Comparison of ENCODE assay signal across 10 mouse cellular contexts in genomic region chr3:57277453-57277852, GRCm38 (mm10). TPM values are rescaled to one million over a fixed set of nuclear protein-coding genes. Genes with fewer than 3 reads are reported as not detected.
A peak's percentile ranks its signal among the peaks of the same experiment; 100 is the strongest.
DNase-seq lines count a peak whose midpoint lies in the region; ATAC-seq and TF ChIP-seq lines count a peak whose summit lies in the region.
"Had no signal": no experiment of that assay in that cellular context is flagged by ENCODE, and none has a peak within 500 bp of the region (broad histone marks: within the 10 kb centered on the region; RNA-seq: fewer than 3 reads in every experiment).

No protein-coding gene starts in this region.

- H3K4me2 ChIP-seq in kidney, embryonic 15.5 days = no peak overlapping the region
- H3K4me2 ChIP-seq in kidney, embryonic 14.5 days (replicated peaks; ENCODE audit: low read depth, low read length) = no peak overlapping the region
- H3K4me2 ChIP-seq in myocyte (ENCODE audit: low read depth) = peak overlapping the region; percentile 58
- H3K4me2 ChIP-seq: embryonic facial prominence, embryonic 12.5 days; midbrain, embryonic 12.5 days had no signal

- no peaks in the 10 kb centered on the region for H3K4me1 ChIP-seq in kidney, embryonic 15.5 days
- no peaks in the 10 kb centered on the region for H3K4me1 ChIP-seq in kidney, embryonic 14.5 days (ENCODE audit: control insufficient read depth, insufficient read depth, low read length)
- H3K4me1 ChIP-seq: embryonic facial prominence, embryonic 12.5 days; midbrain, embryonic 12.5 days had no signal

- H3K36me3 ChIP-seq in kidney, embryonic 15.5 days = no peaks in the 10 kb centered on the region
- no peaks in the 10 kb centered on the region for H3K36me3 ChIP-seq in kidney, embryonic 14.5 days (ENCODE audit: control insufficient read depth, insufficient read depth, low read length)
- no peaks in the 10 kb centered on the region for H3K36me3 ChIP-seq in myocyte (ENCODE audit: control insufficient read depth, insufficient read depth)
- H3K36me3 ChIP-seq: embryonic facial prominence, embryonic 12.5 days; midbrain, embryonic 12.5 days had no signal

- ATAC-seq in kidney, embryonic 15.5 days (replicated peaks; ENCODE audit: low FRiP score) = no peak; the same call in 1 of the 2 replicates
- no peak for ATAC-seq in kidney, embryonic 14.5 days (ENCODE audit: low FRiP score, low TSS enrichment)
- ATAC-seq: hindbrain, embryonic 16.5 days had no signal

- no peak overlapping the region for H3K9ac ChIP-seq in kidney, embryonic 15.5 days
- no peak overlapping the region for H3K9ac ChIP-seq in kidney, embryonic 14.5 days (ENCODE audit: low read depth, low read length)
- H3K9ac ChIP-seq: embryonic facial prominence, embryonic 12.5 days; midbrain, embryonic 12.5 days had no signal

- H3K4me3 ChIP-seq in kidney, embryonic 15.5 days (replicated peaks) = no peak overlapping the region
- no peak overlapping the region for H3K4me3 ChIP-seq in kidney, embryonic 14.5 days (ENCODE audit: low read length)
- no peak overlapping the region for H3K4me3 ChIP-seq in myocyte
- H3K4me3 ChIP-seq: embryonic facial prominence, embryonic 12.5 days; midbrain, embryonic 12.5 days had no signal

- DNase-seq in R1 (ENCODE audit: low read depth, low spot score) = peak; percentile 78
- DNase-seq in kidney, postnatal 36 days = peak; percentile 19 to 33
- DNase-seq in frontal cortex, adult 2 months (ENCODE audit: extremely low spot score in 1 of 2, low spot score in 1 of 2) = no peak
- DNase-seq in layer of hippocampus, postnatal 14 days (ENCODE audit: low spot score in 2 of 2) = no peak

- TF ChIP-seq POLR2A in myocyte (IDR thresholded peaks at IDR 0.05; ENCODE audit: insufficient read length, low read depth) = no peak

- H3ac ChIP-seq in myocyte (ENCODE audit: control insufficient read depth, insufficient read length) = no peak overlapping the region

- H3K9me3 ChIP-seq in kidney, embryonic 15.5 days (replicated peaks) = no peaks in the 10 kb centered on the region
- H3K9me3 ChIP-seq in kidney, embryonic 14.5 days (ENCODE audit: control insufficient read depth, low read length) = no peaks in the 10 kb centered on the region
- H3K9me3 ChIP-seq: embryonic facial prominence, embryonic 12.5 days; midbrain, embryonic 12.5 days had no signal

- H3K27ac ChIP-seq in kidney, embryonic 15.5 days = 0 out of 2 replicates have a peak overlapping the region, but pooled peaks have one; percentile 14
- H3K27ac ChIP-seq in kidney, embryonic 14.5 days (ENCODE audit: low read depth, low read length) = no peak overlapping the region
- H3K27ac ChIP-seq: embryonic facial prominence, embryonic 12.5 days; midbrain, embryonic 12.5 days had no signal

- H3K27me3 ChIP-seq in kidney, embryonic 15.5 days = no peaks in the 10 kb centered on the region
- H3K27me3 ChIP-seq in kidney, embryonic 14.5 days (ENCODE audit: control insufficient read depth, insufficient read depth, low read length) = no peaks in the 10 kb centered on the region
- H3K27me3 ChIP-seq in myocyte (ENCODE audit: control insufficient read depth, insufficient read depth, insufficient read length) = no peaks in the 10 kb centered on the region
- H3K27me3 ChIP-seq: embryonic facial prominence, embryonic 12.5 days; midbrain, embryonic 12.5 days had no signal

- H3K79me2 ChIP-seq in myocyte (ENCODE audit: control insufficient read depth, insufficient read depth) = no peaks in the 10 kb centered on the region

- 73% methylated on average over 5 of the region's 5 CpGs for WGBS in kidney, embryonic 15.5 days
- WGBS in kidney, embryonic 14.5 days = 77% methylated on average over 5 of the region's 5 CpGs

TF ChIP-seq in myocyte, 11 proteins besides CTCF, POLR2A, EP300 and RAD21:
- no peak for TF ChIP-seq CEBPB (IDR thresholded peaks at IDR 0.05; ENCODE audit: insufficient read depth, poor library complexity, severe bottlenecking)
- TF ChIP-seq E2F4 (IDR thresholded peaks at IDR 0.05; ENCODE audit: insufficient read depth) = no peak
- no peak for TF ChIP-seq SRF (IDR thresholded peaks at IDR 0.05; ENCODE audit: control insufficient read depth, insufficient read length, low read depth)
- TF ChIP-seq USF1 (IDR thresholded peaks at IDR 0.05; ENCODE audit: low read depth) = no peak
- TF ChIP-seq REST (IDR thresholded peaks at IDR 0.05; ENCODE audit: insufficient read depth, insufficient read length) = no peak
- no peak for TF ChIP-seq TCF12 (IDR thresholded peaks at IDR 0.05; ENCODE audit: insufficient read depth, poor library complexity, severe bottlenecking)
- TF ChIP-seq MYOG (IDR thresholded peaks at IDR 0.05; ENCODE audit: control insufficient read depth in 1 of 3, insufficient read depth in 1 of 3, insufficient read length in 2 of 3, low read depth in 2 of 3) = no peak
- TF ChIP-seq TCF3 (IDR thresholded peaks at IDR 0.05; ENCODE audit: insufficient read length, low read depth) = no peak
- no peak for TF ChIP-seq MYOD1 (IDR thresholded peaks at IDR 0.05; ENCODE audit: control insufficient read depth in 1 of 3, insufficient read length in 2 of 3, low read depth in 2 of 3)
TF ChIP-seq in myocyte: peak in this region for 0.

RNA-seq across cellular contexts. Expression of gene Tm4sf1, which starts 24.3 kb away (rescaled TPM):
- 199 and 212 TPM in 2 replicates for polyA plus RNA-seq in kidney, embryonic 15.5 days (2015; fragmentation: Nextera tagmentation; extraction: Ambion mirVana)
- 175 and 190 TPM in 2 replicates for polyA plus RNA-seq in kidney, embryonic 14.5 days (2014; fragmentation: Nextera tagmentation; extraction: Ambion mirVana)
- 119 TPM for polyA plus RNA-seq in myocyte (2012; fragmentation: generic; extraction: Trizol)
- polyA plus RNA-seq in frontal cortex, adult 2 months (2012; rRNA removed) = 34.1 and 34.5 TPM in 2 replicates
- total RNA-seq in layer of hippocampus, postnatal 14 days (2021) = 10 to 100 TPM; 11.2 to 18.0 TPM

Comparison
In these comparisons a context has a peak if more than half of its experiments do, and no peak if none do; other contexts are left out.
1. DNase-seq: peak in R1 (single experiment) and kidney, postnatal 36 days (2 of 2); none in frontal cortex, adult 2 months (0 of 2) and layer of hippocampus, postnatal 14 days (0 of 2).